Mouse (Mus musculus) heart, embryonic 11.5 days (tissue): ENCODE results near the gene Veph1. TPM values are rescaled to one million over a fixed set of nuclear protein-coding genes. Genes with fewer than 3 reads are reported as not detected.

ENCODE experiments used
- ATAC-seq: fragments of 200-750 bp; cut with Nextera tagmentation; replicated peaks from 2 replicates; pipeline ENCODE4 v1.8.0; 2017; ENCODE audit warnings: moderate library complexity; ENCODE audit not compliant: insufficient number of reproducible peaks, low FRiP score, low TSS enrichment
- H3K27ac ChIP-seq: fragments of 300-500 bp; sonication (generic); 2 replicates; pipeline ENCODE4 v1.5.1; 2014; ENCODE audit warnings: mild to moderate bottlenecking, low read depth, low read length
- H3K27me3 ChIP-seq: fragments of 300-500 bp; sonication (generic); 2 replicates; pipeline ENCODE4 v1.6.1; 2014; ENCODE audit warnings: mild to moderate bottlenecking, low read length, mixed read lengths; ENCODE audit not compliant: control insufficient read depth, insufficient read depth
- H3K36me3 ChIP-seq: fragments of 300-500 bp; sonication (generic); 2 replicates; pipeline ENCODE4 v1.6.1; 2014; ENCODE audit warnings: mild to moderate bottlenecking, low read length, moderate library complexity, mixed read lengths; ENCODE audit not compliant: control insufficient read depth, insufficient read depth
- H3K4me1 ChIP-seq: fragments of 300-500 bp; sonication (generic); 2 replicates; pipeline ENCODE4 v1.6.1; 2014; ENCODE audit warnings: low read length; ENCODE audit not compliant: control insufficient read depth, insufficient read depth
- H3K4me2 ChIP-seq: fragments of 300-500 bp; sonication (generic); 2 replicates; pipeline ENCODE4 v1.6.1; 2014; ENCODE audit warnings: mild to moderate bottlenecking, moderate library complexity
- H3K4me3 ChIP-seq: fragments of 300-500 bp; sonication (generic); 2 replicates; pipeline ENCODE4 v1.5.1; 2014; ENCODE audit warnings: low read depth, low read length
- H3K9ac ChIP-seq: fragments of 300-500 bp; sonication (generic); 2 replicates; pipeline ENCODE4 v1.6.1; 2014; ENCODE audit warnings: mild to moderate bottlenecking, low read depth, low read length, moderate library complexity
- H3K9me3 ChIP-seq: fragments of 300-500 bp; sonication (generic); replicated peaks from 2 replicates; pipeline ENCODE4 v1.6.1; 2016; ENCODE audit warnings: low read length; ENCODE audit not compliant: control insufficient read depth
- whole genome bisulfite sequencing: fragments of 180-500 bp; shearing (Covaris S2); extraction: QIAGEN DNeasy Blood & Tissue Kit; methylation state at CpG from one replicate; pipeline ENCODE4 v1.1.7; 2014; ENCODE audit not compliant: insufficient replicate concordance; 5-methylcytosine and 5-hydroxymethylcytosine counted together
- polyA plus RNA-seq: library from polyadenylated mRNA; unstranded; fragments of >200 nt; fragmentation: Nextera tagmentation; extraction: Ambion mirVana; gene quantifications from 2 replicates; pipeline ENCODE4 v1.2.1, GENCODE M21; 2014

Gene Veph1
- polyA plus RNA-seq, 1 experiment from 2014 or later, result 0.83 TPM

DNA sequence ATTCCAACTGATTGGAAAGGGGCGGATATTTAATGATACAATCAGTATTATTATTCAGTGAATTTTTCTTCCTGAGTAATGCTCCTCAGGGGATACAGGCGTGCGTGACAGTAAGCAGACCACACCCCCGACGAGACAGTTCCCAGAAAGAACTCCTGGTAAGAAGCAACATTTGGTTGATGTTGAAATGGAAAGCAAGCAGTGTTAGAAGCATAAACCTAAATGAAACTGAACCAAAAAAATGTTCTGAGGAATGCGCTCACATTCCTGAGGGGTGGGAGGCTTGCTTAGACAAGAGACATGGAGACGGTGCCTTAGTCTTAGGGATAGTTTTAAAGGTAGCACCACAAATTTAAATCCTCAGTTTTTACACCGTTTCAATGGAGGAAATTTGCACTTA lies 80.9 kb downstream of the Veph1 start:
- no peak overlapping the region for H3K4me2 ChIP-seq
- no peak overlapping the region for H3K9ac ChIP-seq
- no peak for ATAC-seq
- WGBS, result 54% methylated on average over 8 of the region's 8 CpGs
- H3K36me3 ChIP-seq, result no peaks in the 10 kb centered on the region
- H3K4me3 ChIP-seq, result no peak overlapping the region
- no peaks in the 10 kb centered on the region for H3K4me1 ChIP-seq
- H3K9me3 ChIP-seq, result no peaks in the 10 kb centered on the region
- no peak overlapping the region for H3K27ac ChIP-seq
- no peaks in the 10 kb centered on the region for H3K27me3 ChIP-seq

- H3K27me3 ChIP-seq, result no peaks in the 10 kb centered on the region
- no peaks in the 10 kb centered on the region for H3K4me1 ChIP-seq
- no peaks in the 10 kb centered on the region for H3K36me3 ChIP-seq
- no peak overlapping the region for H3K9ac ChIP-seq
- no peaks in the 10 kb centered on the region for H3K9me3 ChIP-seq
- no peak for ATAC-seq
- H3K27ac ChIP-seq, result no peak overlapping the region
- no peak overlapping the region for H3K4me2 ChIP-seq
- H3K4me3 ChIP-seq, result no peak overlapping the region
- WGBS, result 86% methylated on average over 1 of the region's 1 CpGs
These were observed 83.1 kb downstream of the Veph1 start for GRCm38 (mm10) chr3:66213524-66213923.

GRCm38 (mm10) chr3:66208836-66209573 lies 87.6 kb downstream of the Veph1 start:
- Histone ChIP-seq H3K4me3 (no peak overlapping the region), H3K4me1 (no peaks in the 10 kb centered on the region), H3K9me3 (no peaks in the 10 kb centered on the region), H3K9ac (no peak overlapping the region), H3K4me2 (no peak overlapping the region), H3K27ac (no peak overlapping the region), H3K27me3 (no peaks in the 10 kb centered on the region), H3K36me3 (no peaks in the 10 kb centered on the region)
- WGBS, result 76% methylated on average over 4 of the region's 4 CpGs
- ATAC-seq, result no peak

DNA sequence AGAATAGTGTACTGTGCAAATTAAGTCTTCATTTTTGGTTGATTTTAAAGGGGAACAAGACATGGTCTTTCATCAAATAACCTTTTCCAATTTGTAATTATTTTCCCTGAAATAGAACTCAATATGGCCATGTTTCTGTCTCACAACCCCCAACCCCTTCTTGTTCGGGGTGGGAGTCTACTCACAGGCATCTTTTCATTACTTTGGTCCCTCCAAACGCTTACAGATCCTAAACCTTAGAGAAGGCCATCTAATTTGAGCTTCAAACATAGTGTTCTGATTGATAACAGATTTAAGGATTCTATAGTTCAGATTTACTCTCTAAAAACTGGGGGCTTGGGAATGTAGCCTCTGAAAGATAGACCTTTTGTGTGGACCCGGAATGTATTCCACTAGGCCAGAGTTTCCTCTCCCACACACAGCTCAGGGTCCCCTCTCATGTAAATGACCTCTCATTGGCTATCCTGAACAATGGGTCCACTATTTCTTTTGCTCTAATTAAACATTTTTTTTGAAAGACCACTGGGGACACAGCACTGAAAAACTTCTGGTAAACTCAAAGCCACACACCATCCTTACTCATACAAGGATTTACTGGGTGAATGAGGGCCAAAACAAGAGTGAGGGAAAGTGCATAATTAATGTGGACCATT lies 102.6 kb downstream of the Veph1 start:
- ATAC-seq, result no peak
- H3K36me3 ChIP-seq, result no peaks in the 10 kb centered on the region
- H3K4me3 ChIP-seq, result no peak overlapping the region
- H3K4me1 ChIP-seq, result no peaks in the 10 kb centered on the region
- 75% methylated on average over 3 of the region's 3 CpGs for WGBS
- H3K27me3 ChIP-seq, result no peaks in the 10 kb centered on the region
- no peak overlapping the region for H3K27ac ChIP-seq
- no peaks in the 10 kb centered on the region for H3K9me3 ChIP-seq
- H3K4me2 ChIP-seq, result no peak overlapping the region
- no peak overlapping the region for H3K9ac ChIP-seq

- Histone ChIP-seq H3K27me3 (no peaks in the 10 kb centered on the region), H3K9ac (no peak overlapping the region), H3K4me3 (no peak overlapping the region), H3K9me3 (no peaks in the 10 kb centered on the region), H3K27ac (no peak overlapping the region), H3K4me2 (no peak overlapping the region), H3K36me3 (no peaks in the 10 kb centered on the region), H3K4me1 (no peaks in the 10 kb centered on the region)
- no peak for ATAC-seq
- 76% methylated on average over 2 of the region's 2 CpGs for WGBS
These were observed 117.0 kb downstream of the Veph1 start for GRCm38 (mm10) chr3:66179647-66180046.

DNA sequence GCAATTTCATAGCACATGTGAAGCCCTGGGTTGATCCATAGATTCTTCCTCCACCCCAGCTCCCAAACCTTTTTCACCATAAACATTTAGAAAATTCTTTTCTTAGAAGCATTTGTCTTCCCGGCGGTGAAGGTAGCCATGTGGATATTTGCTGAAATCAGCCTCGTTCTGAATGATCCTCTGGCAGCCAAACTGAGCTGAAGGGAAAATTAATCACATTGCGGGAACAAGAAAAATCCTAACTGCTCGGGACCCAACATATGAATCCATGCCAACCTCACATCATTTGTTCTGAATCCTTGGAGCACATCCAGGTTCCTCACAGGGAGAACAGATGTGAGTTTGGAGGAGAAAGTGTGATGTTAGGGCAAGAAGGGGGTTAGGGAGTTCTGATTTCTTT lies 123.7 kb downstream of the Veph1 start:
- no peak for ATAC-seq
- H3K4me2 ChIP-seq, result no peak overlapping the region
- no peaks in the 10 kb centered on the region for H3K4me1 ChIP-seq
- H3K27me3 ChIP-seq, result no peaks in the 10 kb centered on the region
- no peaks in the 10 kb centered on the region for H3K9me3 ChIP-seq
- no peak overlapping the region for H3K9ac ChIP-seq
- 74% methylated on average over 5 of the region's 5 CpGs for WGBS
- H3K27ac ChIP-seq, result no peak overlapping the region
- H3K4me3 ChIP-seq, result no peak overlapping the region
- no peaks in the 10 kb centered on the region for H3K36me3 ChIP-seq

DNA sequence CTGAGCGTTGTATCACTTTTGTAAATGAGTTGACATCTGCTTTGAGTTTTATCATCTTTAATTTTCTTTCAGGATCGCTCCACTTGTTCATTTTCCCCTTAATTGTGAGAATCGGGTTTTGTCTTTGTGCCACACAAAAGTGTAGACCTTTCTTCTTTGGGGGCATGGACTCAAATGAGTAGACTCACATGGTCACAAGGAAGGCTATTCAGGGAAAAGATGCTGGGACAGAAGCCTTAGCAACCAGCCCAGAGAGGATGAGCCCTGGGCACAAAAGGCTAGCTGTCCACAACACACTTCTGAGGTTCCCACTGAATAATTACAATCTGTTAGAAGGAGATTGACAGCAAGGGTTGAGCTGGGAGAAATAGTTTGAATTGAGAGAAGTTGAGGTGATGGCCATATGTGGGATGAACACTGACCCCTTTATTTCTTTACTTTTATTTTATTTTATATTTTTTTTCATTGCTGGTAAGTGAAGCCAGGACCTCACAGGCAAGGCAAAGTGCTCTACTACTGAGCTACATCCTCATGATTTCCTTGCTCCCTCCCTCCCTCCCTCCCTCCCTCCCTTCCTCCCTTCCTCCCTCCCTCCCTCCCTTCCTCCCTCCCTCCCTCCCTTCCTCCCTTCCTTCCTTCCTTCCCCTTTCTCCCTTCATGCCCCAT lies 126.6 kb downstream of the Veph1 start:
- Histone ChIP-seq H3K9me3 (no peaks in the 10 kb centered on the region), H3K9ac (no peak overlapping the region), H3K27ac (no peak overlapping the region), H3K27me3 (no peaks in the 10 kb centered on the region), H3K4me2 (no peak overlapping the region), H3K4me1 (no peaks in the 10 kb centered on the region), H3K4me3 (no peak overlapping the region), H3K36me3 (no peaks in the 10 kb centered on the region)
- no peak for ATAC-seq
- WGBS, result 83% methylated on average over 3 of the region's 3 CpGs

- no peak overlapping the region for H3K4me2 ChIP-seq
- no peak for ATAC-seq
These were observed 129.9 kb downstream of the Veph1 start for GRCm38 (mm10) chr3:66166606-66167290.

More at GRCm38 (mm10) chr3:66166606-66167290, 129.9 kb downstream of the Veph1 start:
- Histone ChIP-seq H3K9me3 (no peaks in the 10 kb centered on the region), H3K36me3 (no peaks in the 10 kb centered on the region), H3K9ac (no peak overlapping the region), H3K4me3 (no peak overlapping the region), H3K4me1 (no peaks in the 10 kb centered on the region), H3K27me3 (no peaks in the 10 kb centered on the region), H3K27ac (no peak overlapping the region)
- WGBS, result 66% methylated on average over 6 of the region's 6 CpGs
